Mouse (Mus musculus) inflammation-experienced regulatory T-cells, adult 6 months (primary cell): ENCODE results near the gene Gpr107. TPM values are rescaled to one million over a fixed set of nuclear protein-coding genes. Genes with fewer than 3 reads are reported as not detected.

Experiments
- ATAC-seq: one replicate; pipeline ENCODE4 v1.8.0; 2017
- polyA plus RNA-seq, 3 experiments: library from polyadenylated mRNA; unstranded; fragments of 100-300 nt; shearing (Covaris generic); gene quantifications; one replicate each; pipeline ENCODE4 v1.2.1; 2017

Gpr107 gene
- polyA plus RNA-seq, 3 experiments from 2014 or later = 49.2 to 57.0 (median 50.5) TPM

DNA sequence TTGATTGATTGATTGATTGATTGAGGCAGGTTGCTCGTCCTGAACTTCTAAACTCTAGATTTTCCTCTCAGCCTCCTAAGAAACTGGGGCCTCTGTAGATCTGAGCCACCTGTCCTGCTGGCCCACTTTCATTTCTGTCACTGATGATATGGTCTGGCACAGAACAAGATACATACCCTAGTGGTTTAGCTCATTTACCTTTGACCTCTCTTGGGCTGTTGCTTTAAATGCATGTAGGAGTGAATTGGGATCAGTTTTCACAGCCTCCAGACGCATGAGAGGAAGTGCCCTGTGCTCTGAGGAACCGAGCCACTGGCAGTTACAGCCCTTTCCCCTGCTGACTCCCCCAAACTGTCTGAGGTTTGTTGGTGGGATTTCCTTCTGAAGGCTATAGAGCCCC lies 50.2 kb downstream of the Gpr107 start:
- no peak for ATAC-seq

DNA sequence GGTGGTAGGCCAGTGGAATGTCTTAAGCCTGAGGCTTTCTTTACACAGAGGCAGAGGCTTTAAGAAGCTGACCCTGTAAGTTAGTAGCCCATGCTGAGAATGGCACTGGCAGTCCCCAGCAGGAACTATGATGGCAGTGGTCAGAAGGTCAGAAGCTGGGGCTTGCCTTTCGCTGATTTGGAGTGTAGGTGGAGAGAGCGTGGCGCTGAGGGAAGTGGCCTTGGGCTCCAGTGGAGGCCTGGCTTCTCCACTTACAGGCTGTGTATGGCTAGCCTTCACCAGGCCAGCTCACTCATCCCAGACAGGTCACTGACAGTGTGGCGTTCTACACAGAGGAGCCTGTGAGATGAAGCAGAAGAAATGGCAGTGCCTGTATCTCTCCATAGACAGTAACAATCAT lies 50.8 kb downstream of the Gpr107 start:
- no peak for ATAC-seq

GRCm38 (mm10) chr2:31204677-31205076 lies 52.6 kb downstream of the Gpr107 start:
- ATAC-seq = no peak

- ATAC-seq = no peak
These were observed 54.1 kb downstream of the Gpr107 start for GRCm38 (mm10) chr2:31206211-31206610.

GRCm38 (mm10) chr2:31206882-31207281 lies 54.8 kb downstream of the Gpr107 start:
- no peak for ATAC-seq

DNA sequence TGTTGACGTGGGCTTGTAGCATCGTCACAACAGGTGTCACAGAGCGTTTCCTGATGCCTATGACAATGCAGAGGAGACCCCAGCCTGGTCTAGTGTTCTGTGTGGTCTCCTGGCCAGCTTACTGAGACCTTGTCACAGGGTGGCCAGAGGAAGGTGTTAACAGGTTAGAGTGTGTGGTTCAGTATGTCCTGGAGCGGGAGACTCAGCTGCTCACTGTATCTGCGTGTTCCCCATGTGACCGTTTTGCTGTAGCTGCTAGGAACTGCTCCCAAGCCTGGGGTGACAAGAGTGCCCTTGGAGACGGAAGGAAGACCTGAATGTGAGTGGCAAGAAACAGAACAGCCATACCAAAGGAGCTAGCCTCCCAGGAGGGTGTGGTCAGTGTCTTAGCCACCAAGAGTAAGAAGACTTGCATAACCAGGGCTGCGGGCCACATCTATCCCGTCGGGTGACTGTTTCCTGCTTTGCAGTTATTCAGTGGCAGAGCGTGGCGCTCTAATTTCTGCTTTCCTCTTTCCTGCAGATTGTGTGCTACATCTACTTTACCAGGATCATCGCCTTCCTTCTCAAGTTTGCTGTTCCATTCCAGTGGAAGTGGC lies 56.5 kb downstream of the Gpr107 start:
- no peak for ATAC-seq

DNA sequence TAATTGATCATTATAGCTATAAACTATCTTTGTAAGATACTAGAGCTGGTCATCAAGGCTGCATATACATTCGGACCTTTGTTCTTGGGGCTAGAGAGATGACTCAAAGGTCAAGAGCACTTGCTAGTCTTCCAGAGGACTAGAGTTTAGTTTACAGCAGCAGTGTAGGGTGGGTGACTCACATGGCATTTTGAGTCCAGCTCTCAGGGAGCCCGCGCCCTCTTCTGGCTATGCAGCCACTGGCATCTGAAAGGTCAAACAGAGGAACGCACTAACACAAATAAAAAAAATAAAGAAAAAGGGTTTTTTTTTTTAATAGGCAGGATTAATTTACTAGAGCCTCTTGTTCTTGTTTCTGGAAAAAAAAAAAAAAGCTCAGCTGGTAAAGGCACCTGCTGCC lies 57.4 kb downstream of the Gpr107 start:
- ATAC-seq = no peak

DNA sequence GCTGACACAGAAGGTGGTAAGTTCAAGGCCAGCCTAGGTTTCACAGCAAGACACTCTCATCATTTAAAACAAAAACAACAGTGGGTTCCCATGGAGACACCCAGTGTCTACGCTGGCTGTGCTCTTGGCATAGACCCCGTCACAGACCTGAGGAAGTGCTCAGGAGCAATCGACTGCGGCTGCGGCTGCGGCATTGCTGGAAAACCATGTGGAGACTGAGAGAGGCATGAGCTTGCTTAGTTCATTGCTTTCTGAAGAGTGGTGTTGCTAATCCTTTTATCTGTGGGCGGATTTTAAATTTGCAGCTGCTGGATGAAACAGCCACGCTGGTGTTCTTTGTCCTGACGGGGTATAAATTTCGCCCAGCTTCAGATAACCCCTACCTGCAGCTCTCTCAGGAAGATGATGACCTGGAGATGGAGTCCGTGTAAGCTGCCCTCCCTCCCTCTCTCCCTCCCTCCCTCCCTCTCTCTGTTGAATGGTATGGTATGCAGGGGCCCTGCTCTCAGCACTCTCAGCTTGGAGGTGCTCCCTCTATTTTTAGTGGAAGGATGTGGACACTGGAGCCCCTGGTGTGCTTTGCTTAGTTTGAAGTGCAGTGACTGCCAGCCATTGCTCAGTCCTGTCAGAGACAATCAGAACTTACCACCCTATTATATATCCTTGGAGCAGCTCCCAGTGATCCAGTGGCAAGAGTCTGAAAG lies 58.2 kb downstream of the Gpr107 start:
- ATAC-seq = no peak

DNA sequence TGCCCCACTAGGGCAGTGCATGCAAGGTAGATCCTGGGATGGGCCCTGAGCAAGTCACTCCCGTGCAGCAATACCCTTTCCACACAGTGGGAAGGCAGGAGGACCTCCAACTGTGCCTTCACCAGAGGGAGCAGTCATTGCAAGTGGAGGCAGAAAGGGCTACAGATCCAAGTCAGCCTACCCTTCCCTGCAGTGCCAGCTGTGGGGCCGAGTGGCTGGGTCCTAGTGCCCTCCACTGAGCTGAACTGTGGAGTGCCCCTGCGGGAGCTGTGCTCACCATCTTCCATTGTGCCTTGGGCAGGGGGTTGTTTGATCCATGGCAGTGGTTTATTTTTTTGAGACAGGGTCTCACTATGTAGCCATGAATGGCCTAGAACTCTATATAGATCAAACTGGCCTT lies 59.1 kb downstream of the Gpr107 start:
- no peak for ATAC-seq

DNA sequence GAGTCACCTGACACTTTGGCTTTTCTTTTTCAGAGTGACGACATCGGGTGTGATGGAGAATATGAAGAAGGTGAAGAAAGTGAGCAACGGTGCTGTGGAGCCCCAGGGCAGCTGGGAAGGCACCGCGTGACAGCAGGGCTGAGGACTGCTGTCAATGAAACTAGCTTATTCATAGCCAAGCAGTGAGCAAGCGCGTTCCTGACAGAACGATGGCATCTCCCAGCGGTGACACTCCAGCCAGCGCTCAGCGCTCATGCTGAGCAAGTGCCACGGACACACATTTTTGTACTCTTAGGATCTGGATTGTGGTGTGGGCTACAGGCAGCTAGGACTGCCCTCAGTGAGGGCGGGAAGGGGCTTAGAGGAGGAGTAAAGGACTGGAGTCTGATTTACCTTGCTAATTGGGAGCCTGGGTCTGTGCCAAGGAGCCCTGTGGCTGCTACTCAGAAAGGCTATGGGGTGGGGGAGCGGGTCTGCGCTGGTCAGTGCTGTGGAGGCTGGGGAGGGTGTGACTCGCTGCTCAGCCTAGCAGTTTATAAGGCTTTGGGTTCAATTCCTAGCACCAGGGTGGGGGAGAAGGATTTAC lies 62.2 kb downstream of the Gpr107 start:
- ATAC-seq = no peak

DNA sequence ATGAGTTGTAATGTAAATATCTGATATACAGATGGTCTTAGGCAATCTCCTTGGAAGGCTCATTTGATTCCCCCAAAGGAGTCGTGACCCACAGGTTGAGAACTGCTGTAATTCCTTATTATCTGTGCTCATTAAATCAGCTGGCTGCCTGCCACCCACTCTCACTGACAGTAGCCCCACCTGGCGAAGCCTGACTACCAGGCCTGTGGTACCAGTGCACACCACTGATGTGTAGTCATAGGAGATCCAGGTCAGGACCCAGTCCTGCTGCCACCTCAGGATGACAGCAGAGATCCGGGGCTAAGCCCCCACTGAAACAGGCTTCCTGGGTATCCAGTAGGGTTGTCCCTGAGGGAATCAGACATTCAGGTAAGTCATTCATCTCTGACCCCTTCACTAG lies 66.5 kb downstream of the Gpr107 start:
- no peak for ATAC-seq

GRCm38 (mm10) chr2:31219470-31219869 lies 67.4 kb downstream of the Gpr107 start:
- ATAC-seq = no peak

DNA sequence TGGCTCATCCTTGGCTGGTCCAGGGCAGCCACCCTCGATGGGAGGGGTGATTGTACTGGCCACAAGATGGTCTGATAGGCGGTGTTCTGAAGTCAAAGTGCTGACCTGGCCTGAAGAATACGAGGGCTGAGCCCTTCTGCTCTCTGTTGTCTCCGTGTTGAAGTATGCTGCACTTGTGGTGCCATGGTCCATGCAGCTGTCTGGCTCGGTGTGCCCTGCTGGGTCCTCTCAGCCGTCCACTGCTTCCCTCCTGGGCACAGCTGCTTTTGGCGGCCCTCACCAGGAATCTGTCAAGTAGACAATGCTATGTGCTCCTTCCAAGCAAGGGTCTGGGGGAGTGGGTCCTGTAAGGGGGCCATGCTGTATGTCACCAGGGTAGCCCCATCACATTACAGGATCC lies 68.7 kb downstream of the Gpr107 start:
- ATAC-seq = no peak

DNA sequence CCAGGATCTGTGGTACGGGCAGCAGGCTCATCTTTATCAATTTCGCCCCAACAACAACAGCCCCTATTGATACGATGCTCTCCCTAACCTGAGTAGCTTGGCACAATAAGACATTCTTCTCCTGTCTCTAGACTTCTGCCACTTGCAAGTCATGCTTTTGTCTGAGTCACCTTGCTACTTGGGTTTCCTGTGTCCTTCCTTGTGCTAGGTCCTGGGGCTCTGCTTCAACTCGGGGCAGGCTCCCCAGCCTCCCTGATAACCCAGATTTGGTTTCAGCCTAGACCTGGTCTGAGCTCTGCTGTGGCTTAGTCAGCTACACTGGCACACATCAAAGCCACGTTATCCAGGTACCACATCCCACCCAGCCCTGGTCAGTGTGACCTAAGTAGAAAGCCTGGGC lies 69.5 kb downstream of the Gpr107 start:
- no peak for ATAC-seq

GRCm38 (mm10) chr2:31228768-31229311 lies 76.7 kb downstream of the Gpr107 start:
- ATAC-seq = no peak

DNA sequence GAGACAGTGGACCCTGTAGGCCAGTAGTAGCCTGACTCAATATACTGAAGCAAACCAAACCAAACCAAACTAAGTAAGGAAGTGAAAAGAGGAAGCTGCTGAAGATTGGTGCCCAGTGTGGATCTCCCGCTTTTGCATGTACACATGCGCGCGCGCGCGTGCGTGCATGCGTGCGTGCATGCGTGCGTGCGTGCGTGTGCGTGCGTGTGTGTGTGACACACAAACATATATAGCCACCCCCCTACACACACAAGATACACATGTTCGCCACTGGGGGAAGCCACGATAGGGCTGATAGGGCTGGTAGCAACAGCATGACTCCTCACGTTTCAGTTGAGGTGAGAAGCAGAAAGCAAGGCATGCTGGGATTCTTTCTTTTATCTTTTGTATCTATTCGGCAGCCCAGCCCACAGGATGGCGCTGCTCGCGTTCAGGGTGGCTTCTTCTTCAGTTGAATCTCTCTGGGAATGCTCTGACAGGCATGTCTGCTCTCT lies 87.1 kb downstream of the Gpr107 start:
- ATAC-seq = peak; percentile 25

GRCm38 (mm10) chr2:31239833-31240232 lies 87.7 kb downstream of the Gpr107 start:
- ATAC-seq = no peak

DNA sequence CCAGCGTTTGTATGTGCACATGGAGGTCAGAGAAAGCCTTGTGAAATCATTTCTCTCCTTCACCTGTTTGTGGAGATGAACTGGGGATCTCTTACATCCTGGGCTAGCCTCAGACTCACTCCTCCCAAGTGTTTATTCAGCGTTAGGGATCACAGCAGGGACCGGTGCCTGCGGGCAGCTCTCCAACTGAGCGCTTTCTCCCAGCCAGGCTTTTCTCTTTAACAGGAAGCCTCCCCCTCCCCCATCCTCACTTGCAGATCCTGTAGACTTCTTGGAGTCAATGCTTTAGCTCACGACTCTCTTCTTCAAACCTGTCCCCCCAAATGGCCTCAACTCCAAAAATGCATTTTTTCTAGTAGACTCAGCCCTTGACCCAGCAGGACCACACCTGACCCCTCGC lies 89.5 kb downstream of the Gpr107 start:
- no peak for ATAC-seq

DNA sequence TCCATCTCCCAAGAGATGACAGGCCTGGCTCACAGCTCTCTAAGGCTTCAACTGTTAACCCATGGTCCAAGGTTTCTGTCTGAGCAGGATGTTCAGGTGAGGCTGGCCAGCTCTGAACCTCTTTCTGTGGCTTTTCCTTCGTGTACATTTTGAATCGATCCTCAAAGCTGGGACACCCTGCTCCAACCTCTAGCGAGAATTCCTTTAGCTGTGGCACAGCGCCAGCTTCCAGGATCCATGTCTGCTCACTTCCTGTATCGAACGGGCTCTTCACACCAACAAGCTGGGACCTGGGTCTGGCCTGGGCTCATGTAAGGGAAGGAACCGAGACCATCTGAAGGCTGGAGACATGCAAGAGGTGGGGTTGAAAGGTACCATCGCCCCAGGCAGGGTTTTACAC lies 92.1 kb downstream of the Gpr107 start:
- ATAC-seq = no peak

- no peak for ATAC-seq
These were observed 92.9 kb downstream of the Gpr107 start for GRCm38 (mm10) chr2:31245051-31245450.

GRCm38 (mm10) chr2:31245491-31246141 lies 93.5 kb downstream of the Gpr107 start, which contains the start of gene Ncs1:
Gene Ncs1, plus strand, starts transcription at chr2:31245823.
- peak; percentile 72 for ATAC-seq

DNA sequence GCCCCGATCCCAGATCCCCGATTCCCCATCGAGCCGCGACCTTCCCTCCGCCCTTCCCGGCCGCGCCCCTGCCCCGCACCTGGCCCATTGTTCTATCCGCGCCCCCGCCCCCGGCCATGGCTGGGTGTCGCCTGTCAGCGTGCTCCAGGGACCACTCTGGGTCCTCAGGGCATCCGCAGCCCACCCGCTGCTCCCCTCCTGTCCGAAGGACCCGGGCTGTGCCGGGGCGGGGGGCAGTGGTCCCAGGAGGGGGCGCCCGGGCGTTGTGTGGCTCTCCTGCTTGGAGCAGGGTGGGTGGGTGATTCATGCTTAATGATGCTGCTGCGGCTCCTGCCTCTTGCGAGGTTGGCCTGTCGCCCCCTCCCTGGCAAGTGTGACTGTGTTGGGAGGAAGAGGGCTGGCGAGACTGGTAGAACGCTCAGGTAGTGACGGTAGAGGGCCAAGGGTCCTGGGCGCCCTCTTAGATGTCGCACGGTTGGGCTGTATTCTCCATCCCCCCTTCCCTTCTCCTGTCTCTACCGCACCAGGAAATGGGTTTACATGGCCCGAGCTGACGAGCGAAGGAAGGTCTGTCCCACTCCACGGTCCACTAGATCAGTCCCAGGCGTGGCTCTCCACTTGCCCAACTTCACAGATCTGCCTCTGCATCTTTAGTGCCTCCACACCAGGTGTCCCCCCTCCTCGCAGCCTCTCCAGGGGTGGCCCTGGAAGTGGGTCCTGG lies 94.3 kb downstream of the Gpr107 start:
- ATAC-seq = peak; percentile 32

GRCm38 (mm10) chr2:31248856-31249255 lies 96.7 kb downstream of the Gpr107 start:
- no peak for ATAC-seq
